Mouse (Mus musculus): ENCODE measurements around the gene 6030408B16Rik.

- TF ChIP-seq POLR2A (IDR thresholded peaks at IDR 0.05; ENCODE audit: low read depth, low read length), result peak; percentile 62
- peak; percentile 88 for TF ChIP-seq CTCF (conservative IDR thresholded peaks at IDR 0.05; ENCODE audit: insufficient read depth, insufficient read length, low read depth, low read length)
These were observed 8.9 kb upstream of the 6030408B16Rik start, which contains the start of gene Atg101 for GRCm38 (mm10) chr15:101283911-101284750.

Measured in kidney, adult 2 months (tissue).